Mouse (Mus musculus) duodenum, adult 2 months (tissue): ENCODE data around the gene Snx8. TPM values are rescaled to one million over a fixed set of nuclear protein-coding genes. Genes with fewer than 3 reads are reported as not detected.

Source experiments
- polyA plus RNA-seq: library from polyadenylated mRNA; depleted of rRNA; stranded (reverse); fragments of >200 nt; gene quantifications from 2 replicates; pipeline ENCODE4 v1.2.3, GENCODE M21; 2012; ENCODE audit warnings: low replicate concordance; rRNA removed

Gene Snx8
- 4.1 and 6.4 TPM in 2 replicates for polyA plus RNA-seq

DNA sequence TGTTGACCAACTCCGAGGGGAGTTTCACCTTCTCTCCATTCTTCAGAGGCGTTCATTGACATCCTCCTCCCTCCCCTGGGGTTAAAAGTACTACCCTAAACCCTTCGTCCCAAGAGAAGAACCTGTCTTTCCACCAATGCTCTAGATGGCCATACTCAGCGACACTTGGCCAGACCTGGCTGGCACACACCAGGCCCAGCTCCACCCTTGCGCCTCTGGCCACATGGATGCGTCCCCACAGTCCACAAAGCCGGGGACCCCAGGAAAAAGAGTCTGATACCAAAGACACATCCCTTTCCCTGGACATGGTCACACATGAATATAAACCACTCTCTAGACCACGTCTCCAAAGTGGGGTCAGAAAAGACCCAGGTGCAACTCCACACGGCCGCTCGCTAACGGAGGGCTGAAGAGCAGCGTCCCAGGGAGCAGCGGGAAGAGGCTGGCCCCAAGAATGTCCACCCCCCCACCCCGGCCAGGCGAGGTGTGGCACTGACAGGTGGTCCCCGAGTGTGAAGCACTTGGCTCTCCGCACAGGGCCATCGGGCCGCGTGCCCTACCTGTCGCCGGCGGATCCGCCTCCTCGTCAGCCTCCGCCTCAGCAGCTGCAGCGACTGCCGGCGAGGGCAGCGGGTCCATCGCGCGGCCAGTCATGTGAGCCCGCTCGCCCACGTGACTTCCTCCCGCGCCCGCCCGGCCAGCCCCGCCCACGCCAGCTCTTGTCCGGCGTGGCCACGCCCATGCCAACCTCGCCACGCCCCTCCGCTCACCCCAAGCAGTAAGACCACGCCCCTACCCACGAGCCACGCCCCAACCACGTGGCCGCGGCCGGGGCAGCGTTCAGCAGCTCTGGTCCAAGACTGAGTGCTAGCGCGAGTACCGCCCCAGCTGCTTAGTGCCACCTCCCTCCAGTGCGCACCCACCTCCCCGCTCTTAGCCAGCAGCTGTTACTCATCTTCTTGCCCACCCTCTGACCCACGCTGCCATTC, at the start of gene Snx8:
TSS of gene Snx8 (minus strand) at position 675 of the 989 bp plus-strand sequence.

DNA sequence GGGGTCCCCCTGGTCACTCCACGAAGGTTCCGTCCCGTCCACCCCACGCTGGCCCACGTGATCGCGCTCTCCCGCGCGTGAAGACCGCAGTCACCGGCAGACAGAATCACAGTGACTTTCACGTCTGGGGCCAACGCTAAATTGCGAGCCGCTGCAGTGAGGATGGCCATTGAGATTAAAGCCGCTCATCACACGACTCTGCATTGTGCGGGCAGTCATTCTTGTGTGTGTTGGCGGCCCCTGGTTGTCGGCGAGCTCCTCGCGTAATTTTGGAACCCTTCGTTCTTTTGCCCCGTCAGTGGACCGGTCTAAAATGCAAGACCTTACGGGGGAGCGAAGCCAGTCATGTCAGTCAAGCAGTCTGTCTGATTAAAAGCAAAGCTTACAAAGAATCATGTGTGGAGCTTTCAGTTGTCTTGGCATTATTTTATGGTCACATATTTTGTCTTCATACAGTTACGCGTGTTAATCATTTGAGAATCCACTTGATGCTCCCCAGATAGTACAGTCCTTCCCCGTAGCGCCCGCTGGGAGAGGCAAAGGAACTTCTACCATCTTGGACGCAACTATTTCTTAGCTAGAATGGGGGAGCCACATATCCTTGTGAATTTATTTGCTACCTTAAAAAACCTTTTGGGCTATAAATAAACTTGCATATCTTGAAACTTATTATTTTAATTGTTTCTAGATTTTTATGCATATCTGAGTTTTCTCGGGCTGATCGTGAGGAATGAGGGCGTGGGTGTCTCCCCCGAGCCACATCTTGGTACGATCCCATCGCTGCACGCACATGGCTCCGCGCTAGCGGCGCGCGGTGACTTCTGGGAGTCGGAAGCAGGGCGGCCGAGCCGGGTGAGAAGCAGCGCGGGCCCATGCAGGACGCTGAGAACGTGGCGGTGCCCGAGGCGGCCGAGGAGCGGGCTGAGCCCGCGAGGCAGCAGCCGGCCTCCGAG, 29.7 kb upstream of the Snx8 start, which contains the start of gene Eif3b:
TSS of gene Eif3b (plus strand) at position 840 of the 953 bp plus-strand sequence.

DNA sequence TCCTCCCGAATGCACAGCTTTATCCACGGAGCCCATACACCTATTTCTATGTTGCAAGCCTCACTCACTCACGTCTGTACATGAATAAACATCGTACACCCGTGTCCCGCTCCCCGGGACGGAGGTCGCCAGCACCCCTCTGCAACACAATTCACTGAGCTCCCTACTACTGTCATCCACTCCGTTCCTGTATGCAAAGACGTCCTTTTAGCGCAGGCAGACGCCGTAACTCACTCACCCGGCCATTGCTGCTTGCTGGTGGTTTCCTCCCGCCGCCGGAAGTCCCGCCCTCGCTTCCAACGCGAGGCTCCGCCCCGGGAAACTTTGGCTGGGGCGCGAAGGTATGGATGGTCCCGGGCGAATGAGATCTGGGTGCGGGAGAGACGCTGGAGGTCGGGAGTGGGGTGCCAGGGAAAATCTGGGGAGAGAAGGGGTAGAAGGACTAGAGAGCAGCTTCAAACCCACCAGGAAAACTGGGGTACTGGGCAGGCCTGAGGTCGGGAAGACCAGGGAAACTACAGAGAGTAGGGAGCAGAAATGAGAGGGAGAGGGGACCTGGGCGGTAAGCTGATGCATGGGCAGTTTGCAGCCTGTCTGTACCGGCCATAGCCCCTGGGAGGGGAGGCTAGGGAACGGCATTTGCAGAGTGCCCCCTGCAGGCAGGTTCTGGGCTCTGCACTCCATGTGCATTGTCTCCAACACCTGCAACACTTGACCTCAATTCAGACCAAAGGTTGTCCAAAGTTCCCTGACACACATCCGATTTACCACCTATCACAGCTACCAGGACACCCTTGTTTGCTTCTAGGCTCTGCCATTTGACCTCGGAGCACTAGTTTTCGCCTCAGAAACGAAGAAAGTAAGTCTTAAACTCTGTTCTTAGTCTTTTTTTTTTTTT, 57.2 kb downstream of the Snx8 start, which contains the start of gene Mrm2:
TSS of gene Mrm2 (minus strand) at position 284 of the 898 bp plus-strand sequence.

DNA sequence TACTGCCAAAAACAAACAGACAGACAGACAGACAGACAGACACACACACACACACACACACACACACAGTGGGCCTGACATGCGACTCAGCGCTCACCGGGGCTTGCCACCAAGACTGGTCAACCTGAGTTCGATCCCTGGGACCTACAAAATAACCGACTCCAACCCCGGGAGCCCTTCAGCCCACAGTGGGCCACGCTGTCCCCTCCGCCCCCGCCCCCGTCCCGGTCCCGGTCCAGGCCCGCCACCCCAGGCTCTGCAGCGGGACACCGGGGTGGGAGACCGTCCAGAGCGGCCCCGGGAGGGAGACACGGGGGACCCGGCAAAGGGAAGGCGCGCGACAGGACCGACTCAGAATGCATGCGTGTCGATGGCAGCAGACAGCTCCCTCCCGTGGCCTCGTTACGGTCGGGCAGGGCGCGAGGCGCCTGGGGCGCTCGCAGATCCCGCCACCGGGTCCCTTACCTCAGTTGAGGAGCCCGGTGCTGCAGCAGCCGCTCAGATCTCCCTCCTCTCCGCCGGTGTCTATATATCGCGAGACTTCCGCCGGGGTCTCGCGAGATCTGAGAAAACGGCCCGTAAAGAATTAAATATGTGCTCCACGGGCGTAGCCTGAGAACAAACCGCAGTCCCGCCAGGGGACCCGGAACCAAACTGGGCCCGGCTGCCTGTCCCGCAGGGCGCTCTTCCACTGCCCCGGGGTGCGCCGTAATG, 67.9 kb downstream of the Snx8 start, which contains the start of the genes Mad1l1 and Nudt1:
TSS of gene Mad1l1 (minus strand) at position 511 of the 714 bp plus-strand sequence.
TSS of gene Nudt1 (plus strand) at position 615 of the 714 bp plus-strand sequence.

Other genes starting within 250 kb of the Snx8 start
- 15.2 and 20.3 TPM in 2 replicates for gene Mad1l1, start 67.7 kb downstream of the Snx8 start, polyA plus RNA-seq
- 5.8 and 8.7 TPM in 2 replicates for gene Nudt1, start 67.6 kb downstream of the Snx8 start, polyA plus RNA-seq
- 4.6 and 4.8 TPM in 2 replicates for gene Mrm2, start 57.4 kb downstream of the Snx8 start, polyA plus RNA-seq
- 77.2 and 78.1 TPM in 2 replicates for gene Eif3b, start 30.1 kb upstream of the Snx8 start, polyA plus RNA-seq
- gene Gm4869, start 56.4 kb upstream of the Snx8 start, polyA plus RNA-seq: not detected in 2 replicates
- 14.8 and 15.5 TPM in 2 replicates for gene Chst12, start 116.3 kb upstream of the Snx8 start, polyA plus RNA-seq
- not detected in 2 replicates for gene Grifin, start 175.8 kb upstream of the Snx8 start, polyA plus RNA-seq
- 27.8 and 34.1 TPM in 2 replicates for gene Lfng, start 218.1 kb upstream of the Snx8 start, polyA plus RNA-seq